Mouse (Mus musculus) bone marrow macrophage, adult 2 months (primary cell): Measurements from ENCODE around the gene Syngap1.
"Not testable (repeated sequence)": the region's sequence is repeated elsewhere in the genome, so short reads cannot be mapped to it uniquely, and the experiment has no call there.

ENCODE experiments used
- CTCF ChIP-seq: IDR thresholded peaks from 2 replicates; pipeline ENCODE4 v1.5.1; 2012; ENCODE audit warnings: low read depth, mild to moderate bottlenecking, low read length, moderate library complexity
- POLR2A ChIP-seq: IDR thresholded peaks from 2 replicates; pipeline ENCODE4 v1.6.1; 2012; ENCODE audit warnings: mild to moderate bottlenecking, low read depth, low read length, borderline replicate concordance

DNA sequence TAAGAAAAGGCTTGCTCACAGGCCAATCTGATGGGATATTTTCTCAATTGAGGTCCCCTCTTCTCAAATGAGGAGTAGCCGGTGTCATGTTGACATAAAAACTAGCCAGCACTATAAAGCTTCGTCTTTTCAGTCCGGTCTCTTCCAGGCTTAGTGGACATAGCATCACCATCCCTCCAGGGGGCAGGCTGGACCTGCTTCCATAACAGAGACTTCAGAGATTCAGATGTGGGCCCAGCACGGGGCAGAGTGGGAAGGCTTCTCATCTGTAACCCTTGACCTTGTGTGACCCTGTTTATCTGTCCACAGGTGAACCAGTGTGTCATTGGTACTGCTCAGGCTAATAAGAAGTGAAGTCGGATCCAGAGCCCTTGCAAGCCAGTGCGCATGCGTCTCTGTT, 9.3 kb upstream of the Syngap1 start:
- TF ChIP-seq POLR2A, CTCF: not testable (repeated sequence)
